Mouse (Mus musculus): ENCODE data around the gene Ppp1ca. TPM values are rescaled to one million over a fixed set of nuclear protein-coding genes. Genes with fewer than 3 reads are reported as not detected.

The Ppp1ca gene
- polyA plus RNA-seq, 1 experiment from 2014 or later, result 664 TPM

DNA sequence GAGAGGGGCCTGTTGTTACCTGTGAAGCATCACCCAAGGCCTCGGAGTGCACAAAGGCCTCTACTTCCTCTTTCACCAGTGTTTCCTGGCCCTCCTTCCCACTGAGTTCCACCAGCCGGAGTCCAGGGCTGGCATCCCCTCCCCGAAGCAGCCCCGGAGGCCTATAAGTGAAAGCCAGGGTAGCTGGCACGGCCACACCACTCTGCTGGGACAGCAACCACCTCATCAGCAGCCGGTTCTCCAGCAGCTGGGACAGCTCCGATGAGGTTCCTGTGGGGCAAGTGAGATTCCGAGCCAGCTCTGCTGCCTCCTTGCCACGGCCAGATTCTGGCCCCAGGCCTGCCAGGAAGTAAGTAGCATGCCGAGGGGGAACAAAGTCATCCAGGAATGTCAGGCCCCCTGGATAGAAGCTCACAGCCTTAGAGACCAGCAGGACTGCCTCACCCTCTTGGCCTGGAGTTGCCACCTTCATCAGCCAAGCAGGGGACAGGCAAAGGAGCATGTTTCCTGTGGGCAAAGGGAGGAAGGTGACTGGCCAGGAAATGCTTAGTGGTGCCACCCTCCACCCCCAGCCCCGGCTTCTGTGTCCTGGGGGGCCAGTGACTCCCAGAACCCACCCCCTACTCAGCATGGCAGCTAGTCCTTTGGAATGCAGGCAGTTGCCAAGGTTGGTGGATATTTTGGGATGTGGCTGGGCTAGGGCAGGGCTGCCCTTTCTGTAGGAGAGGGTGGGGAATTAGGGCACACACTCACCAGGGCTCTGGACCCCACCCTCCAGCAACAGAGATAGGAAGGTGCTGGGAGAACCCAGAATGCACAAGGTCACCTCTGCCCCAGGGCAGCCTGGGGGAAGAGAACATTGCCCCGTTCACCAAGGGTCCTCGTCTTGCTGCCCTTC is 20.2 kb upstream of the Ppp1ca start:
- 75% methylated on average over 13 of the region's 13 CpGs for WGBS
- no peak overlapping the region for H3K4me2 ChIP-seq
- H3K9me3 ChIP-seq (replicated peaks), result no peaks in the 10 kb centered on the region
- no peak overlapping the region for H3K4me3 ChIP-seq
- H3K27ac ChIP-seq, result no peak overlapping the region
- 0 out of 2 replicates have a peak, but pooled peaks cover 7% of the 10 kb centered on the region for H3K27me3 ChIP-seq
- H3K36me3 ChIP-seq (ENCODE audit: poor library complexity, severe bottlenecking), result no peaks in the 10 kb centered on the region
- H3K4me1 ChIP-seq, result peaks cover 22% of the 10 kb centered on the region
- ATAC-seq, result no peak
- peak overlapping the region; percentile 31; the same call in 1 of the 2 replicates for H3K9ac ChIP-seq

DNA sequence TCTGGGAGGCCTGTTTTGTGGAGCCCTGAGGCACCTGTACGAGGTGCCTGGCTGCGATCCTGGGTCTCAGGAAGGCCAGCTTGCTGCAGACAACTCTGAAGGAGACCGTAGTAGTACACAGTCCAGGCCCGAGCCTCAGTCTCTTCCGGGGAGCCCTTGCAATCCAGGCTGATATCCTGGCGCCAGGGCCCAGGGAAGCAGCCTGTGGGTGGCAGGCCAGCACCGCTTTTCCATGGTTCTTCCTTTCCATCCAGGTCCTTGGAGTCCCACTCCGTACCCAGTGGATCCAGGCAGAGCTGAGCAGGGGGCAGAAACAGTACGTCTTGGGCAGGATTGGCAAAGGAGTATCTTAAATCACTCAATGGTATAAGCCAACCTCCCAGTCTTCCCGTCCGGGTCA is 18.9 kb upstream of the Ppp1ca start:
- ATAC-seq, result no peak
- Histone ChIP-seq H3K9me3 (replicated peaks) (no peaks in the 10 kb centered on the region), H3K4me3 (no peak overlapping the region), H3K4me2 (no peak overlapping the region), H3K27me3 (0 out of 2 replicates have a peak, but pooled peaks cover 7% of the 10 kb centered on the region), H3K36me3 (ENCODE audit: poor library complexity, severe bottlenecking) (no peaks in the 10 kb centered on the region), H3K9ac (peak overlapping the region; percentile 2; the same call in 1 of the 2 replicates), H3K27ac (no peak overlapping the region), H3K4me1 (peaks cover 22% of the 10 kb centered on the region)
- WGBS, result 56% methylated on average over 11 of the region's 11 CpGs

DNA sequence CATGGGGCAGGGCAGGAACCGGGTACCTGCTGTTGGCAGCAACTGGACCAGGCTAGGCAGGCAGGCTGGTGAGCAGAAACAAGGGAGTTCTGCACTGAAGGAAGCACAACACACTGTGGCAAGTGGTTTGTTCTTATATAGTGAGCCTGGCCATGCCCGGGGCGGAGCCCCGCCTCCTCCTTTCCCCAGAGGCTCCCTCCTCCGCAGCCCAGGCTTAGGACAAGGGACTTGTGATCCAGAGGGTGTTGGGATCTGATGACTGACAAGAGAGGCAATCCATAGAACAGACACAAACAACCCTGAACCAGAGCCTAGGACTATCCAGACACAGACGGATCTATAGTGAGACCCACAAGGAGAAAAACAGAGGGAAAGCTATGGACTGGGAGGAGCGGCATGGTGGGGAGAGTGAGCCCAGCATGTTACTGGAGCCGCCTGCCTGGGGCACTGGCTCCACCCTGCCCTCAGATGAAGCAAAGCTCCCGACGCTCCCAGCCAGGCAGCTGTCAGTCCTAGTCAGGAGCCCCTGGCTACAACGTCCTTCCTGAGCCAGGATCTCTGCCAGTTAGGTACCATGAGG is 16.4 kb upstream of the Ppp1ca start, which contains the start of gene Carns1:
TSS of gene Carns1 (minus strand) at position 112 of the 580 bp plus-strand sequence.
- no peaks in the 10 kb centered on the region for H3K9me3 ChIP-seq (replicated peaks)
- H3K27ac ChIP-seq, result no peak within 1 kb of the TSS
- H3K4me1 ChIP-seq, result peaks cover 11% of the 10 kb centered on the region
- peak within 1 kb of the TSS; percentile 36 for H3K4me2 ChIP-seq
- H3K9ac ChIP-seq, result peak within 1 kb of the TSS; percentile 55
- 0 out of 2 replicates have a peak, but pooled peaks cover 7% of the 10 kb centered on the region for H3K27me3 ChIP-seq
- H3K36me3 ChIP-seq (ENCODE audit: poor library complexity, severe bottlenecking), result no peaks in the 10 kb centered on the region
- H3K4me3 ChIP-seq, result no peak within 1 kb of the TSS
- 1% methylated on average over 11 of the region's 11 CpGs for WGBS
- no peak for ATAC-seq

DNA sequence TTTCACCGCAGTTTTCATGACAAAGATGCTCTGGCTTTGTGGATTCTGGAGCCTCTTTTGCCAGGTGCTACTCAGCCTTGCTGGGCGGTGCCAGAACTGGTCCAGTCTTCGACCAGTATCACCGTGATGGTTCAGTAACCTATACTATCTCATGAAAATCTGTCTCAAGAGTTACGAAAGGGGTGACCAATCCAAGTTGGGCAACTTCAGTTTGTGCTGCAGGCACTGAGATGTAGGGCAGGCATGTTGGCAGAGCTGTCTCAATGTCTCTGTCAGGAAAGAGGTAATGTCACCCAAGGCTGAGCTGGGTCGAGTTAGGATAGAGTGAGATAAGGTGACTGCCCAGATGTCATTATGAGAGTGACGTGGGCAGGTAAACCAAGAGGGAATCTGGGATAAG is 11.5 kb upstream of the Ppp1ca start:
- no peaks in the 10 kb centered on the region for H3K9me3 ChIP-seq (replicated peaks)
- no peak overlapping the region for H3K27ac ChIP-seq
- peaks cover 14% of the 10 kb centered on the region for H3K4me1 ChIP-seq
- H3K4me2 ChIP-seq, result no peak overlapping the region
- 0 out of 2 replicates have a peak, but pooled peaks cover 4% of the 10 kb centered on the region for H3K27me3 ChIP-seq
- 87% methylated on average over 7 of the region's 7 CpGs for WGBS
- H3K4me3 ChIP-seq, result no peak overlapping the region
- no peak overlapping the region for H3K9ac ChIP-seq
- no peaks in the 10 kb centered on the region for H3K36me3 ChIP-seq (ENCODE audit: poor library complexity, severe bottlenecking)
- ATAC-seq, result no peak

DNA sequence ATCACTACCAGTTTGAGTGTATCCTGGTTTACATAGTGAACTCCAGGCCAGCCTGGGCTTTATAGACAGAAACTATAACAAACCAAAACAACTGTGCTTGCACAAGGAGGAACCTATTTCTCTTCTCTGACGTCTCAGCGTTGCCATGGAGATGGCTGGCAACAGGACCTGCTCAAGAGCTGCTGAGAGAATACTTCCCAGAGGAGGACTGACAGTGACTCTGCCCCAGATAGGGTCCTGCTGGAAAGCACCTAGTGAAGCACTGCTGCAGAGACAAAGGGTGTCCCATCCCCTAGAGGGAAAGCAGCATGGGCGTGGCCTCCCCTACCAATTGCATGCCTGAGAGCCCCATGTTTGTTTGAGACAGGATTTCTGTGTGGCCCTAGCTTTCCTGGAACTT is 10.0 kb upstream of the Ppp1ca start:
- Histone ChIP-seq H3K36me3 (ENCODE audit: poor library complexity, severe bottlenecking) (no peaks in the 10 kb centered on the region), H3K4me3 (no peak overlapping the region), H3K9ac (0 out of 2 replicates have a peak overlapping the region, but pooled peaks have one; percentile 18), H3K9me3 (replicated peaks) (no peaks in the 10 kb centered on the region), H3K27ac (no peak overlapping the region), H3K4me1 (peaks cover 7% of the 10 kb centered on the region), H3K27me3 (no peaks in the 10 kb centered on the region), H3K4me2 (no peak overlapping the region)
- no peak for ATAC-seq
- WGBS, result 42% methylated on average over 3 of the region's 3 CpGs

DNA sequence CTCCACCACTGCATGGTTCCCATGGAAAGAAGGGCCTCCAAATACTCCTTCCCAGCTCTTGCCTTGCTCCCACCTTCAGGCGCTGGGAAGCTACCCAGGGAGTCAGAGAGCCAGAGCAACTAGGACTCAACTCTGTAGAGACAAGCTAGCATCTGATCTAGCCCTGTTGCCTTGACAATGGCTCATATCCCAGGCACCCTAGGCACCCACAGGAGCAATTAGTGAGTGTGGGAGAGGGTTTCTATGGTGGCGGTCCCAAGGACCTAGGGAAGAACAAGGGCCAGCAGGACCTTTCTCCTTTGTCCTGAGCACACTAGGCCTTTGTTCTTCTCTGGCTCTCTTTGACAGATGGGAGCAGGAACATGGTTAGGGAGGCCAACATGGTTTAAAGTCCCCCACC is 8.2 kb upstream of the Ppp1ca start:
- no peak overlapping the region for H3K4me3 ChIP-seq
- H3K9ac ChIP-seq, result no peak overlapping the region
- H3K27me3 ChIP-seq, result no peaks in the 10 kb centered on the region
- no peak overlapping the region for H3K4me2 ChIP-seq
- H3K4me1 ChIP-seq, result peaks cover 7% of the 10 kb centered on the region
- H3K9me3 ChIP-seq (replicated peaks), result no peaks in the 10 kb centered on the region
- no peaks in the 10 kb centered on the region for H3K36me3 ChIP-seq (ENCODE audit: poor library complexity, severe bottlenecking)
- H3K27ac ChIP-seq, result no peak overlapping the region
- WGBS, result 61% methylated on average over 2 of the region's 2 CpGs
- ATAC-seq, result no peak

DNA sequence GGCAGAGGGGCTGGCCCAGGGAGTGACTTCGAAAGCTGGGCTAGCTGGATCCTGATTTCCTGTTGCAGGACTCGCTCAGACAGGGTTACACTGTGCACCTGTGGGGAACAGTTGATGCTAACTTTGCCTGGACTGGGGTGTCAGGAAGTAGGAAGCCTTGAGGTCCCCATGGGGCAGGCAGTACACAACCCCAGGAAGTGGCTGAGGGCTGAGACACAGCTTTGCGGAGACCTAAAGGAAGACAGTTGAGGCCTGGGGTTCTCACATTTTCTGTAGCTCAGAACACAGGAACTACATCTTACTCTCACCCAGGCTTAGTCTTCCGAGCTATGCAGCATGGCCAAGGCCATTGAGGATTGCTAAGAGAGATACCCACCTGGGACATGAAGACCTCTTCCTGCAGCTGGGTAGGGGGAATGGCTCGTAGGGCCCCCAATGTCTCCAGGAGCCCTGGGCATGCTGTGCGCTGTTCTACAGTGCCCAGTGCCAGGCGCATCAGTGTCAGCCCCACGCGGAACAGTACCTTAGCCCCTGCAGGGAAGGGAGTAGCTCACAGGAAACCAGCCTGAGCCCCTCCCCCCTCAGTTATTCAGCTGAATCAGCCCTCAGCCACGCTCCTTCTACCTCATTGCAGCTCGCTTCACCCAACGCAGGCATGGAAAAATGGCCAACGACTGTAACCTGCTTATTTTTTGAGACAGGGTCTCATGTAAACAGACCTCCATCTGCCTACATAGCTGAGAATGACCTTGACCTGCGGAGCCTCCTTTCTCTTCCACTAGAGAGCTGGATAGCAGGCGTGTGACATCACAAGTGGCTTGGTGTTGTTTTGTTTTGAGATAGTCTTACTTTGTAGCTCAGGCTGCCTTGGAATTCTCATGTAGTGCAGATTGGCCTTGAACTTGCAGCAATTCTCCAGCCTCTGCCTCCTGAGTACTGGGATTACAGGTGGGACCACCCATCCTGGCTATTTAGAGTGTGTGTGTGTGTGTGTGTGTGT is 6.6 kb upstream of the Ppp1ca start:
- H3K27me3 ChIP-seq, result no peaks in the 10 kb centered on the region
- H3K4me2 ChIP-seq, result no peak overlapping the region
- no peaks in the 10 kb centered on the region for H3K9me3 ChIP-seq (replicated peaks)
- peaks cover 7% of the 10 kb centered on the region for H3K4me1 ChIP-seq
- 0 out of 2 replicates have a peak overlapping the region, but pooled peaks have one; percentile 5 for H3K9ac ChIP-seq
- no peak overlapping the region for H3K4me3 ChIP-seq
- 65% methylated on average over 15 of the region's 15 CpGs for WGBS
- H3K27ac ChIP-seq, result no peak overlapping the region
- no peaks in the 10 kb centered on the region for H3K36me3 ChIP-seq (ENCODE audit: poor library complexity, severe bottlenecking)
- no peak for ATAC-seq

DNA sequence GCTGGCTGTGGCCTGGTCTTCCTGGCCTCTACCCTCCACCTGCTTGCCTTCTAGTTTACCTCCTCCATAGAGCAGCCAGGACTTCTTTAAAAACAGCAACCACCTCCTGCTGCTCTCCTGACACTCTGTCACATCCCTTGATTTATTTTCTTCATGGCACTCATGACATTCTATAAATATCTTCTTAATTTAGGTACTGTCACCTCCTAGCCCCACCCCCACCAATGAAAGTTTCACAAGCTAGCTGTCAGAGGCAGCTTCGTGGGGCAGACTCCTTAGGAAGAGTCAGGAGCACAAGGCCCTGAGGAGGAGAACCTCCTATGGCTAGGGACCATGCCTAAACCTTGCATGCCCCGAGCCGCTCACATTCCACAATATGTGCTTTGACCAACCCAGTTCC is 4.6 kb upstream of the Ppp1ca start:
- 75% methylated on average over 3 of the region's 3 CpGs for WGBS
- no peak overlapping the region for H3K27ac ChIP-seq
- H3K36me3 ChIP-seq (ENCODE audit: poor library complexity, severe bottlenecking), result no peaks in the 10 kb centered on the region
- H3K4me2 ChIP-seq, result no peak overlapping the region
- no peaks in the 10 kb centered on the region for H3K27me3 ChIP-seq
- no peak overlapping the region for H3K4me3 ChIP-seq
- H3K9ac ChIP-seq, result no peak overlapping the region
- H3K9me3 ChIP-seq (replicated peaks), result no peaks in the 10 kb centered on the region
- no peaks in the 10 kb centered on the region for H3K4me1 ChIP-seq
- ATAC-seq, result no peak

DNA sequence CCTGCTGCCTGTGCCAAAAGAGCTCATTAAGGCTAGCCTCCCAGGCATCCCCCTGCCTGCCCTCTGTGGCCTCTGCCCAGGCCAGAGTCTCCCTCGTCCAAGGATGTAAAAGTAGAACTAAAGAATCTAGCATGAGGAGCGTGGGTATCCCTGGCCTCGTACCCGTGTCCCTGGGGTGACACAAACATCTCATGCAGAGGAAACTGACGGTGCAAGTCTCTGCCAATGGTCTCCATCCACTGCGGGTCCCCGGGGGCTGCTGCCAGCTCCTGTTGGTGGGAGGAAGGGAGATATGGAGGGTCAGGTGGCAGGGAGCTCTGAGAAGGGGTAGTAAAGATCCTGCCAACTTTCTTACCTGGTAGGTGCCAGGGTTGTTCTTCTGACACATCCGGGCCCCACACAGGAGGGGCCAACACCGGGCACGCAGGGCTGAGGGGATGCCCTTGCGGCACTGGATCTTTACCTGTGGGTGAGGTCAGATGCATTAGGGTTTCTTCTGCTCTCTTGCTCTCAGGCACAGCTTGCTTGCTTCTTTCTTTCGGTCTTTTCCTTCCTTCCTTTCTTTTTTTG is 2.7 kb upstream of the Ppp1ca start:
- WGBS, result 88% methylated on average over 12 of the region's 12 CpGs
- H3K27me3 ChIP-seq, result no peaks in the 10 kb centered on the region
- no peak overlapping the region for H3K9ac ChIP-seq
- ATAC-seq, result no peak
- H3K4me3 ChIP-seq, result no peak overlapping the region
- H3K9me3 ChIP-seq (replicated peaks), result no peaks in the 10 kb centered on the region
- H3K4me1 ChIP-seq, result peaks cover 17% of the 10 kb centered on the region
- peaks cover 12% of the 10 kb centered on the region for H3K36me3 ChIP-seq (ENCODE audit: poor library complexity, severe bottlenecking)
- H3K4me2 ChIP-seq, result no peak overlapping the region
- no peak overlapping the region for H3K27ac ChIP-seq

DNA sequence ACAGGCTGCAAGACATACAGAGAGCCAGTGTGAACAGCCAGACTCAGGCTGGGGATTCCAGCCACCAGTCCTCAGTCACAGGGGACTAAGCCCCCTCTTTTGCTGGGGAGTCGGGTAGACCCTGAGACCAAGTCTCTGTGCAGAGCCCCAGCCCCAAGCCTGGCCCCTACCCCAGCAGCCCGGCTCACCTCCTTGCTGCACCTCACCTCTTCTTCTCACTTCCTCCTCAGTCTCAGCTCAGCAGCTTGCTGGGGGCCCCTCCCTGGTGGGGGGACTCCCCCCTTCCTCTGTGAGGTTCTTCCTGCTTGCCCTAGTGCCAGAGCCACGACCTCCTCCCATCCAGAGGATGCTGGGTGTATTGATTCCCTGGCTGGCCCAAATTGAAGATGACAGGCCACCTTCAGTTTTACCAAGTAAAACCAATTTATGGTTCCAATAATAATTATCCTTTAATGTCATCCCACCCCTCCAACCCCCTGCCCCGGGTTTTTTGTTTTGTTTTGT is 982 bp upstream of the Ppp1ca start, which contains the start of gene Tbc1d10c:
TSS of gene Tbc1d10c (minus strand) at position 454 of the 504 bp plus-strand sequence.
- peaks cover 29% of the 10 kb centered on the region for H3K36me3 ChIP-seq (ENCODE audit: poor library complexity, severe bottlenecking)
- H3K9me3 ChIP-seq (replicated peaks), result no peaks in the 10 kb centered on the region
- peak within 1 kb of the TSS; percentile 81 for H3K27ac ChIP-seq
- 66% methylated on average over 4 of the region's 4 CpGs for WGBS
- peak within 1 kb of the TSS; percentile 97 for H3K4me3 ChIP-seq
- H3K4me2 ChIP-seq, result peak within 1 kb of the TSS; percentile 82
- peak within 1 kb of the TSS; percentile 96 for H3K9ac ChIP-seq
- H3K27me3 ChIP-seq, result no peaks in the 10 kb centered on the region
- peaks cover 32% of the 10 kb centered on the region for H3K4me1 ChIP-seq
- ATAC-seq, result no peak
